Mouse (Mus musculus): ENCODE results near the gene Ndufb3.
"Not testable (repeated sequence)": the region's sequence is repeated elsewhere in the genome, so short reads cannot be mapped to it uniquely, and the experiment has no call there.

Gene Ndufb3

DNA sequence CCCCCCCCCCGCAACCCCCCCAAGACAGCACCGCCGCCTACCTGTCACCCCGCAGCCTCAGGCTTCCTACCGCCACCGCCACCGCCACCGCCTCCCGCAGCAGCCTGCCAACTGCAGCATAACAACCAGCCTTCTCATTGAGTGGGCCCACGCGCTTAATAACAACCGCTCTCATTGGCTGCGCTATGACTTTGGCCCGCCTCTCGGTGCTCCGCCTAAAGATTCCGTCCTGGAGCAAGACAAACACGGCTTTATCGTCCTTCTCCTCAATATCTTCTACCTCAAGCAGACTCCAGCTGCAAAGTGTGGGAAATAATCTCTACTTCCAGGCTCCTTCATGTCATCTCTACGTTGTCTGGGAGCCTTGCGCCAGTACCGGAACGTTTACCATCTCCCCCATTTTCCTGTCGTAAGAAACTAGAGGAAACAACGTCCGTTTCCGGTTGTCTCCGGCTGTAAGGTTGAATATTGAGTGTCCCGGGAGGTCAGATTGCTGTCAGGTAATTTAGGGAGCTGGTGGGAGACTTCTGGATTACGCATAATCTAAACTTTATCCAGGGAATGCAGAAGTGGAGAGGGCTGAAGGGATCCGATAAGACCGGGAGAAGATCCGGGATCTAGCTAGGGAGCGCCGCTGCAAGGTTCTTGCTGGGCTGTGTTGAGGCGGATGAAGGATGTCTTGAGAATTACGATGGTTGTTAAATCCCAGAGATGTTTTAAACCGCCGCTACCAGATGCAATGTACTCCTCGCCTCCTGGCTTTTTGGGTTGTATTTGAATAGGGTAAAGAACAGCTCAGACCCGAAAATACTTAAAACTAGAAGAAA, at the start of gene Ndufb3, which contains the start of gene Fam126b:
Gene Ndufb3 (plus strand): TSS at position 214 of the 827 bp plus-strand sequence.
Gene Fam126b (minus strand): TSS at position 153 of the 827 bp plus-strand sequence.
- peak; percentile 64 to 79 for DNase-seq (ENCODE audit: low read depth in 1 of 2, low spot score in 2 of 2)

DNA sequence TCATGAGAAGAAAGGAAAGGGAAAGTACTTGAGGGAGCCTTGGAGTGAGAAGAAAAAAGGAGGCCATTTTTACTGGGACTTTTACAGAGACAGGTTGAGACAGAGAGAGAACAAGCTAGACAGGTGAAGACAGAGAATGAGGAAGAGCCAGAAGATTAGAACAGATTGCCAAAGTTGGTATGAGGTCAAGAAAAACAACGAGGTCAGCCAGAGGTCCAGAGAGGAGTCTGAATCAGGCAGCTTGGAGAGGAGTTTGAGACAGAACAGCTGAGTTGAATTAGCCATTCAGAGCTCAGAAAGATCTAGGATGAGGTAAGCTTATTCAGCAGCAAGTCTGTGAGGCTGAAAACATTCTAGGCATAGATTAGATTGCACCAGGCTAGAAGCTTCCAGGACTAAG, 44.8 kb upstream of the Ndufb3 start:
- DNase-seq (ENCODE audit: low read depth in 1 of 2, low spot score in 2 of 2), result no peak

- DNase-seq (ENCODE audit: low read depth in 1 of 2, low spot score in 2 of 2), result not testable (repeated sequence)
Observed at GRCm38 (mm10) chr1:58560370-58560769, 25.8 kb upstream of the Ndufb3 start.

- peak in 1 of 2 experiments; percentile 27 for DNase-seq (ENCODE audit: low read depth in 1 of 2, low spot score in 2 of 2)
Observed at GRCm38 (mm10) chr1:58562455-58562854, 23.7 kb upstream of the Ndufb3 start.

GRCm38 (mm10) chr1:58564981-58565380, 21.2 kb upstream of the Ndufb3 start:
- DNase-seq (ENCODE audit: low read depth in 1 of 2, low spot score in 2 of 2), result no peak

DNA sequence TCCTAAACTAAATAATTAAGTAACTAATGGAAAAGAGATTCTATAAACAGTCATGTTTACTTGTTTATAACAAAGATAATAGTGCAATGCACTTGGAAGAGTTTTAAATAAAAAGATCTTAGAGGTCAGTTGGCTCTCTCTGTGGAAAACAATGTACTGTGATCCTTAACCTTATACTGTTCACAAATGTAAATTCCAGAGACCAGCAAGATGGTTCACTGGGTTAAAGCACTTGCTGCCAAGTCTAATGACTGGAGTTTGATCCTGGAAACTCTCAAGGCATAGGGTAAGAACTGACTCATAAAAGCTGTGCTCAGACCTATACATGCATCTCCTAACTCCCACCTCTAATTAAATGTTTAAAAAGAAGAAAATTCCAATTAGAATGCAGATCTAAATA, 19.6 kb upstream of the Ndufb3 start:
- no peak for DNase-seq (ENCODE audit: low read depth in 1 of 2, low spot score in 2 of 2)

DNA sequence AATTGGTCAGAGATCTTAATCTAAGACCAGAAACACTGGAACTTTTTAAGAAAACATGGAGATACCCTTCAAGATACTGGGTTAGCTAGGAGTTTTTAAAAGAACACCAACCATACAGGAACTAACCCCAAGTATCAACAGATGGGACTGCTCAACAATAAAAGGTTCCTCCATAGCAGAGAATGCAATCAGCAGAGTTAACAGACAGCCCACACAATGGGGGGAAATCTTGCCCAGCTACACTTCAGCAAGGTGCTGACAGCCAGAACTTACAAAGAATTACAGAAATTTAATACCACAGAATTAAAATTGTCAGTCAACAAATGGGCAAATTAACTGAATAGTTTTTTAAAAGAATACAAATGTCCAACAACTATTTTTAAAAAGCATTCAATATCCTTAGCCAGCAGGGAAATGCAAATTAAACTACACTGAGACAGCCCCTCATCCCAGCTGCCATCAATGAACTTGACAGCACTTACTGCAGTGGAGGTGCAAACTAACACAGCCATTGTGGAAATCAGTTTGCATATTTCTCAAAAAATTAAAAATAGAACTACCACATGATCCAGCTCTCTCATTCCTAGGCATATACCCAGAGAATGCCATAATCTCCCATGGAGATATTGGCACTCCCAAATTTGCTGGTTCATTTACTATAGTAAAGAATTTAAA, 17.6 kb upstream of the Ndufb3 start:
- DNase-seq (ENCODE audit: low read depth in 1 of 2, low spot score in 2 of 2), result no peak

GRCm38 (mm10) chr1:58570437-58570836, 15.7 kb upstream of the Ndufb3 start:
- no peak for DNase-seq (ENCODE audit: low read depth in 1 of 2, low spot score in 2 of 2)

DNA sequence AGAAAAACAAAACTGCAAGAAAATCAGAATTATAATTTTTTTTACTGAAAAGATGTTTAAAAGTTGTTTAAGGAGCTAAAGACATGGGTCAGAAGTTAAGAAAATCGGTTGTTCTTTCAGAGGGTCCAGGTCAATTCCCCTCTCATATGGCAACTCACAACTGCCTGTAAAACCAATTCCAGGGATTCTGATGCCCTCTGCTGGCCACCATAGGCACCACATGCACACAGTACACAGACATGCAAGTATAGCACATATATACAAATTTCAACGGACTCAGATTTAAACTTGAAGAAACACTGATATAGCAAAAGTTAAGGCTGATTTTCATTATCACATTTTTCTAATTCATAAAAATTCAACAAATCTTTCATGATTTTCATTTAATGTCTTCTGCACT, 7.0 kb upstream of the Ndufb3 start:
- DNase-seq (ENCODE audit: low read depth in 1 of 2, low spot score in 2 of 2), result no peak

DNA sequence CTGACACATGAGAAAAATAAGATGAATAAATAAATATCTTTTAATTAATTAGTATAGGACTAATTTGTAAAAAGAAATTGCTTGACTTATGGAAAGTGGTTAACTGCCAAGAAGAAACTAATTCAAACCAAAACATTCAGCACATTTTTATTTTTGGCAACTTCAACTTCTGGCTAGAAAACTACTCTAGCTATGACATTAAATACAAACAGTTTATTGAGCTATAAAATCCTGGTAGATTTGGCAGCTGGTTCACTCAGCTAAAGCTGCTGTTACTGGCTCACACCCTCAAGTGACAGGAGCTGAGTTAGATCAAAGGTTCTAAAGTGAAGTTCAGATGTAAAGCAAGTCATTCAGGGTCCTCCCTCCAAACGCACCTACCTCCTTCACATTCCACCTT, 3.6 kb upstream of the Ndufb3 start:
- no peak for DNase-seq (ENCODE audit: low read depth in 1 of 2, low spot score in 2 of 2)

- DNase-seq (ENCODE audit: low read depth in 1 of 2, low spot score in 2 of 2), result no peak
Observed at GRCm38 (mm10) chr1:58584271-58584670, 1.9 kb upstream of the Ndufb3 start.

DNA sequence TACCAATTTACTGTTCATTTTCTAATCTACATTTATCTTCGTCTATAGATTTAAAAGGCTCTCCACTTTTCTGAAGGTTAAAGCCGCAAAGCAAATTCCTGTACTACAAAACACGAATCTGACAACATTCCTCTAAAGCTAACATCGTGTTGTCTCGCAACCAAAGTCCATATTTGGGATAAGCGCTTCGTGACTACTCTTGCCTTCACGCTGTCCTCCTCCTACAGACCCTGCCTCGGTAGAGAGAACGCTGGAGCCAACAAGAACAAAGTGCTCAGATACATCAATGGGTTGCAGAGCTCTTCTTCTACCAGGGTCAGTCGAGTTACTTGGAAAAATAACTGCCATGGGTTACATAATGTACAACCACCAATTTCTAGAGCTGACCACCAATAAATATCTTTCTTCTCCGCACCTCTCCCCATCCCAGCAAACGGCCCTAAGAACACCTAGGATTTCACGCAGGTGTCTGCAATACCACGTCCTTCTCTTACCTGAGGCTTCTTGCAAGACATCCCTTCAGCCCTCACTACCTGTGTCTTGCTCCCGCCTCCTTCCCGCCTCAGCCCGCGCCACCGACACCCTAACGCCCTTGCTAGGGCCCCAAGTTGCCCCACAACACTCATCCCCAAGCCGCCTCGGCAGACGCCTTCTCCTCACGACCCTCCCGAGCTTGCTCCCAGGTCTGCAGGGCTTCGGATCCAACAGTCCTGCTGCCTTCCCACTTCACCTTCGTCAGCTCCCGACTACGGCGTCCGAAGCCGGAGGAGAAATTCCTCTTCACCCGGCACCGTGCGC, 612 bp upstream of the Ndufb3 start:
- no peak for DNase-seq (ENCODE audit: low read depth in 1 of 2, low spot score in 2 of 2)

GRCm38 (mm10) chr1:58587491-58587890, 1.3 kb downstream of the Ndufb3 start:
- no peak for DNase-seq (ENCODE audit: low read depth in 1 of 2, low spot score in 2 of 2)

GRCm38 (mm10) chr1:58602681-58603080, 16.5 kb downstream of the Ndufb3 start:
- DNase-seq (ENCODE audit: low read depth in 1 of 2, low spot score in 2 of 2), result no peak

DNA sequence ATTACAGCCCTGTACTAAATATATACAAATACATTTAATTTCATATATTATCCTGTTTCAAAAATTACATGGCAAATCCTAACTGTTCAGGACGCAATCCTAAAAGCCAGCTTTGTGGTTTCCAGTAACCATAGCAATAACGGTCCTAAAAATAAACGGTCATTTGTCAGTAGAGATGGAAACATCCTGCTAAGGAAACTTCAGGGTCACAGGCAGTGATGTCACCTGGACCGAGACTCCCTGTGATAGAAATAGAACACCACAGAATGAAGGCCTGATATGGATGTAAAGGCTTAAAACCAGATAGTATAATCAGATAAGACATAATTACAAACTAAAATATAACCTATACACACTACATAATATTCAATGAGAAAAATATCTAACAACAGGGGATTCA, 17.6 kb downstream of the Ndufb3 start:
- no peak for DNase-seq (ENCODE audit: low read depth in 1 of 2, low spot score in 2 of 2)

DNA sequence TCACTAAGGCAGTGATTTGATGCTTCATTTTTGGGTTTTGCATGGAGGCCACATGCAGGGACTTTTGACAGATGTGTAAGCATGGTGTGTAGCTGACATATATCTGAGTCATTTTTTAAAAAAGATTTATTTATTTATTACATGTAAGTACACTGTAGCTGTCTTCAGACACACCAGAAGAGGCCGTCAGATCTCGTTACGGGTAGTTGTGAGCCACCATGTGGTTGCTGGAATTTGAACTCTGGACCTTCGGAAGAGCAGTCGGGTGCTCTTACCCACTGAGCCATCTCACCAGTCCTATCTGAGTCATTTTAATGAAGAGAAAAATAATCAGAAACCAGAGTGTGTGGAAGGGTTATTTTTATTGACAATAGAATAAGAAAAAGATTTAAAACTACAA, 23.4 kb downstream of the Ndufb3 start:
- DNase-seq (ENCODE audit: low read depth in 1 of 2, low spot score in 2 of 2), result not testable (repeated sequence)

DNA sequence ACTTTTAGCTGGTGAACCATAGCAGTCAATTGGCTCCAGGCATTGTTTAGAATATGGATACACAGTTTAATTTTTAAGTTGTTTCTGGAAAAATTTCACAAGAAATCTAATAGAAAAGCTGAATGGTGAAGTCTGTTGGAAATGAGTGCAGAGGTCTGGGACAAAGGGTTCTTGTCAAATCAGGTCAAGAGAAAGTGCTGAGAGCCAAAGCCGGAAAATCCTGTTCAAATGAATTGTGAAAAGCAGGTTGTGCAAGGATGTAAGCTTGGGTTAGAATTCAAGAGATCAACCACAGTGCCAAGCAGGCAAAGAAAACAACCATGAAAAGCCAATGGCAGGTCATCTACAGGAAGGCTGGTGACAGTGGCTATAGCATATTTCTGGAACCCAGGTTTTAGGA, 24.0 kb downstream of the Ndufb3 start:
- no peak for DNase-seq (ENCODE audit: low read depth in 1 of 2, low spot score in 2 of 2)

- DNase-seq (ENCODE audit: low read depth in 1 of 2, low spot score in 2 of 2), result no peak
Observed at GRCm38 (mm10) chr1:58610611-58611010, 24.4 kb downstream of the Ndufb3 start.

- no peak for DNase-seq (ENCODE audit: low read depth in 1 of 2, low spot score in 2 of 2)
Observed at GRCm38 (mm10) chr1:58613786-58614185, 27.6 kb downstream of the Ndufb3 start.

GRCm38 (mm10) chr1:58614424-58614823, 28.2 kb downstream of the Ndufb3 start:
- no peak for DNase-seq (ENCODE audit: low read depth in 1 of 2, low spot score in 2 of 2)

GRCm38 (mm10) chr1:58615146-58615545, 29.0 kb downstream of the Ndufb3 start:
- DNase-seq (ENCODE audit: low read depth in 1 of 2, low spot score in 2 of 2), result no peak

DNA sequence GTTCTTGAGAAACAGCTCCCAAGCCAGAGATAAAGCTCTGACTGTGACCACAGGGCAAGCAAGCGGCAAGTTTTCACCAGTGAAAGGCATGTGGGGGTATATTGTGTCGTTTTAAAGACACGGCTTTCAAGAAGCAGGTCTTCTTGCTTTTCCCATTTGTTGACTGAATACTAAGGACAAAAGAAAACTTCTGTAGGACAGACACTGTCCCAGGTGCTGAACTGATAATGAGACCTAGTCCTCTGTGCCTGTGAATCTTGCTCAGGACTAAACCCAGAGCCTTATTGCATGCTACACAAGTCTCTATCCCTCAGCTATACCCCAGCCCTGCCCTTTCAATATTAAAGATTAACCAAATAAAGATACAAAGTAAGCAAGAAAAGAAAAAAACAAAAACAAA, 30.0 kb downstream of the Ndufb3 start:
- no peak for DNase-seq (ENCODE audit: low read depth in 1 of 2, low spot score in 2 of 2)
